8 mouse cellular contexts compared by ENCODE assay signal in genomic region chr16:93884722-93885113, GRCm38 (mm10). TPM values are rescaled to one million over a fixed set of nuclear protein-coding genes. Genes with fewer than 3 reads are reported as not detected.
DNase-seq lines count a peak whose midpoint lies in the region; ATAC-seq and TF ChIP-seq lines count a peak whose summit lies in the region.

No protein-coding gene starts in this region.

- H3K27me3 ChIP-seq in lung, embryonic 15.5 days: no peaks in the 10 kb centered on the region
- no peaks in the 10 kb centered on the region for H3K27me3 ChIP-seq in embryonic facial prominence, embryonic 15.5 days
- no peaks in the 10 kb centered on the region for H3K27me3 ChIP-seq in intestine, postnatal 0 days (replicated peaks; ENCODE audit: control insufficient read depth, insufficient read depth, low read length)
- no peaks in the 10 kb centered on the region for H3K27me3 ChIP-seq in neural tube, embryonic 13.5 days

- H3K4me1 ChIP-seq in lung, embryonic 15.5 days: 0 out of 2 replicates have a peak, but pooled peaks cover 11% of the 10 kb centered on the region
- peaks cover 18% of the 10 kb centered on the region for H3K4me1 ChIP-seq in embryonic facial prominence, embryonic 15.5 days
- no peaks in the 10 kb centered on the region for H3K4me1 ChIP-seq in intestine, postnatal 0 days (replicated peaks; ENCODE audit: control insufficient read depth, insufficient read depth, low read length)
- H3K4me1 ChIP-seq in neural tube, embryonic 13.5 days (replicated peaks): peaks cover 14% of the 10 kb centered on the region; the same call in 1 of the 2 replicates

- H3K4me2 ChIP-seq in lung, embryonic 15.5 days: peak overlapping the region; percentile 94
- peak overlapping the region; percentile 88 for H3K4me2 ChIP-seq in embryonic facial prominence, embryonic 15.5 days (replicated peaks)
- peak overlapping the region; percentile 96 for H3K4me2 ChIP-seq in intestine, postnatal 0 days (replicated peaks; ENCODE audit: low read depth)
- H3K4me2 ChIP-seq in neural tube, embryonic 13.5 days: peak overlapping the region; percentile 97

- no peak for DNase-seq in lung, postnatal 14 days
- no peak for DNase-seq in right cerebral cortex, adult 18-20 months
- DNase-seq in left cerebral cortex, adult 9 months (ENCODE audit: low spot score in 2 of 2): no peak
- DNase-seq in kidney, postnatal 36 days: no peak

- peak overlapping the region; percentile 85 for H3K4me3 ChIP-seq in lung, embryonic 15.5 days
- peak overlapping the region; percentile 85 for H3K4me3 ChIP-seq in embryonic facial prominence, embryonic 15.5 days (replicated peaks)
- peak overlapping the region; percentile 87 for H3K4me3 ChIP-seq in intestine, postnatal 0 days (ENCODE audit: low read depth, low read length)
- H3K4me3 ChIP-seq in neural tube, embryonic 13.5 days: peak overlapping the region; percentile 79

- no peaks in the 10 kb centered on the region for H3K9me3 ChIP-seq in lung, embryonic 15.5 days
- H3K9me3 ChIP-seq in embryonic facial prominence, embryonic 15.5 days (replicated peaks): no peaks in the 10 kb centered on the region
- no peaks in the 10 kb centered on the region for H3K9me3 ChIP-seq in intestine, postnatal 0 days (ENCODE audit: control insufficient read depth)
- H3K9me3 ChIP-seq in neural tube, embryonic 13.5 days: no peaks in the 10 kb centered on the region

- 40% methylated on average over 5 of the region's 5 CpGs for WGBS in lung, embryonic 15.5 days
- 47% methylated on average over 5 of the region's 5 CpGs for WGBS in embryonic facial prominence, embryonic 15.5 days
- WGBS in intestine, postnatal 0 days: 50% methylated on average over 5 of the region's 5 CpGs
- 52% methylated on average over 5 of the region's 5 CpGs for WGBS in neural tube, embryonic 13.5 days

- no peak overlapping the region for H3K27ac ChIP-seq in lung, embryonic 15.5 days
- H3K27ac ChIP-seq in embryonic facial prominence, embryonic 15.5 days (replicated peaks): no peak overlapping the region
- H3K27ac ChIP-seq in intestine, postnatal 0 days (ENCODE audit: low read depth, low read length): no peak overlapping the region
- no peak overlapping the region for H3K27ac ChIP-seq in neural tube, embryonic 13.5 days (replicated peaks)

- no peak for TF ChIP-seq CTCF in intestine, postnatal 0 days (IDR thresholded peaks at IDR 0.05; ENCODE audit: low read depth)

- H3K36me3 ChIP-seq in lung, embryonic 15.5 days: peaks cover 21% of the 10 kb centered on the region
- H3K36me3 ChIP-seq in embryonic facial prominence, embryonic 15.5 days: peaks cover 19% of the 10 kb centered on the region
- H3K36me3 ChIP-seq in intestine, postnatal 0 days (ENCODE audit: control insufficient read depth, insufficient read depth): peaks cover 8% of the 10 kb centered on the region; the same call in 1 of the 2 replicates
- peaks cover 6% of the 10 kb centered on the region; the same call in 1 of the 2 replicates for H3K36me3 ChIP-seq in neural tube, embryonic 13.5 days

- peak overlapping the region; percentile 67 for H3K9ac ChIP-seq in lung, embryonic 15.5 days
- H3K9ac ChIP-seq in embryonic facial prominence, embryonic 15.5 days: peak overlapping the region; percentile 54; the same call in 1 of the 2 replicates
- H3K9ac ChIP-seq in intestine, postnatal 0 days (ENCODE audit: low read depth, low read length): peak overlapping the region; percentile 65
- peak overlapping the region; percentile 75 for H3K9ac ChIP-seq in neural tube, embryonic 13.5 days

- no peak for ATAC-seq in lung, embryonic 15.5 days (ENCODE audit: borderline replicate concordance, extremely low read depth, low FRiP score, low TSS enrichment)
- ATAC-seq in embryonic facial prominence, embryonic 15.5 days (ENCODE audit: insufficient number of reproducible peaks, low FRiP score, low TSS enrichment, low read depth): no peak
- ATAC-seq in intestine, postnatal 0 days: no peak
- ATAC-seq in neural tube, embryonic 13.5 days (ENCODE audit: low read depth): no peak

RNA-seq across cellular contexts. Expression of gene Chaf1b, which starts 1.0 kb away (rescaled TPM):
- polyA plus RNA-seq in lung, embryonic 15.5 days (2015; fragmentation: Nextera tagmentation; extraction: Ambion mirVana): 80.1 and 81.8 TPM in 2 replicates
- 54.9 and 56.7 TPM in 2 replicates for polyA plus RNA-seq in embryonic facial prominence, embryonic 15.5 days (2015; fragmentation: Nextera tagmentation; extraction: Ambion mirVana)
- polyA plus RNA-seq in intestine, postnatal 0 days (2015; fragmentation: Nextera tagmentation; extraction: Ambion mirVana): 18.6 and 19.4 TPM in 2 replicates
- polyA plus RNA-seq in neural tube, embryonic 13.5 days (2015; fragmentation: Nextera tagmentation; extraction: Ambion mirVana): 16.4 and 22.0 TPM in 2 replicates

RNA-seq across cellular contexts. Expression of gene Morc3, which starts 52.8 kb away (rescaled TPM):
- polyA plus RNA-seq in lung, embryonic 15.5 days (2015; fragmentation: Nextera tagmentation; extraction: Ambion mirVana): 31.8 and 33.1 TPM in 2 replicates
- 30.5 and 33.2 TPM in 2 replicates for polyA plus RNA-seq in embryonic facial prominence, embryonic 15.5 days (2015; fragmentation: Nextera tagmentation; extraction: Ambion mirVana)
- polyA plus RNA-seq in intestine, postnatal 0 days (2015; fragmentation: Nextera tagmentation; extraction: Ambion mirVana): 15.5 and 20.0 TPM in 2 replicates
- polyA plus RNA-seq in neural tube, embryonic 13.5 days (2015; fragmentation: Nextera tagmentation; extraction: Ambion mirVana): 29.9 and 31.2 TPM in 2 replicates
